Mouse (Mus musculus): ENCODE data around the gene 2810021J22Rik.

Gene 2810021J22Rik

GRCm38 (mm10) chr11:58917745-58918366, 50.8 kb downstream of the 2810021J22Rik start, which contains the start of gene Btnl10:
Gene Btnl10, plus strand, starts transcription at chr11:58917908.
- DNase-seq: no peak

- no peak for DNase-seq
Measured at GRCm38 (mm10) chr11:58918759-58919158, 51.7 kb downstream of the 2810021J22Rik start.

GRCm38 (mm10) chr11:58922420-58922819, 55.4 kb downstream of the 2810021J22Rik start:
- no peak for DNase-seq

GRCm38 (mm10) chr11:58926651-58927050, 59.6 kb downstream of the 2810021J22Rik start:
- DNase-seq: no peak

- no peak for DNase-seq
Measured at GRCm38 (mm10) chr11:58927053-58927452, 60.0 kb downstream of the 2810021J22Rik start.

GRCm38 (mm10) chr11:58927790-58928651, 61.0 kb downstream of the 2810021J22Rik start:
- DNase-seq: peak; percentile 52

GRCm38 (mm10) chr11:58929055-58929454, 62.0 kb downstream of the 2810021J22Rik start:
- no peak for DNase-seq

GRCm38 (mm10) chr11:58929641-58930040, 62.6 kb downstream of the 2810021J22Rik start:
- DNase-seq: no peak

- DNase-seq: no peak
Measured at GRCm38 (mm10) chr11:58930254-58930653, 63.2 kb downstream of the 2810021J22Rik start.

GRCm38 (mm10) chr11:58931576-58931975, 64.6 kb downstream of the 2810021J22Rik start:
- no peak for DNase-seq
